Mouse (Mus musculus): Measurements from ENCODE around the gene Kcnd3.

- no peak for TF ChIP-seq CTCF (IDR thresholded peaks at IDR 0.05; ENCODE audit: borderline replicate concordance, control insufficient read depth, extremely low read depth, insufficient read depth, low read length, poor library complexity)
- TF ChIP-seq POLR2A (IDR thresholded peaks at IDR 0.05; ENCODE audit: control insufficient read depth, extremely low read depth, insufficient read depth, low read length, poor library complexity), result no peak
These were observed 156.7 kb downstream of the Kcnd3 start for GRCm38 (mm10) chr3:105608857-105609256.

Measured in thymus, adult 2 months (tissue).